Mouse (Mus musculus) right cerebral cortex, postnatal 25 days (tissue): ENCODE measurements at regions not wholly inside any gene's neighbourhood (a gene's known extent, or its start where the extent isn't known, plus 50 kb on each side); places are given as distances from the start of the nearest gene placed in this dataset.

Experiments
- DNase-seq: peaks from one replicate; pipeline ENCODE4 v3.0.0; 2022

GRCm38 (mm10) chr1:55807028-55807427, 401.3 kb downstream of the Plcl1 start:
- DNase-seq: no peak

DNA sequence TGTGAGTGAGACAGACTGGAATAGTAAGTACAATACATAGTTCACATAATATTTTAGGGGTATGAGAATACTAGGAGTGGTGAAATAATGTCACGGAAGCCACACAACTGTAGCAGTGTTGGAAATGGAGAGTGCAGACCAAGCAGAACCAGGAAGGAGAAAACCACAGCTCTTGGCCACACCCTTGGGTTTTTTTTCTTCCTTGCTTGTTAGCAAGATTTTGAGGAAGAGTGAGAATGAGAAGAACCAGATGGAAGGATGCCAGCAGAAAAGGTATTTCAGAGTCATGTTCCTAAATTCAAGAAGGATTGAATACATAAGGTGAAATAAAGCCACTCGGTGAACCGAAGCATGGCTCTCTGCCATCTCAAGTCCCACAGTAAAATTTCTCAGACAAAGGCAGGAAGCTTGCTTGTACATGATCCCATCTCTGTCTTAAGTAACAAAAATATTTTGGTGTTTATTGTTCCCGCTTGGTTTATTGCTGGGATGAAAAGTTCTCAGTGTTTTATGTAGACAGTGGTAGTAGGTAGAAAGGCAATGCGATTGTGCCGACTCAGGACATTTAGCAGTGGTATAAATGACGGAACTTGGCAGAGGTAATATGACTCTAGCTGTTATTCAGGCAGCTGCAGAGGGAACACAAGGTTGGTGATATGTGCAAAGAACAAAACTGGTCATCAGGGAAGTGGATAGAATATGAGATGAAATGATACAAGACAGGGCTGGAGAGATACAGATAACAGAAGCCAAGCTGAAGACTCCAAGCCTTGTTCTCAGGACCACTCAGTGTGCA, 403.2 kb downstream of the Plcl1 start:
- no peak for DNase-seq

GRCm38 (mm10) chr1:55812486-55812885, 406.8 kb downstream of the Plcl1 start:
- DNase-seq: no peak

DNA sequence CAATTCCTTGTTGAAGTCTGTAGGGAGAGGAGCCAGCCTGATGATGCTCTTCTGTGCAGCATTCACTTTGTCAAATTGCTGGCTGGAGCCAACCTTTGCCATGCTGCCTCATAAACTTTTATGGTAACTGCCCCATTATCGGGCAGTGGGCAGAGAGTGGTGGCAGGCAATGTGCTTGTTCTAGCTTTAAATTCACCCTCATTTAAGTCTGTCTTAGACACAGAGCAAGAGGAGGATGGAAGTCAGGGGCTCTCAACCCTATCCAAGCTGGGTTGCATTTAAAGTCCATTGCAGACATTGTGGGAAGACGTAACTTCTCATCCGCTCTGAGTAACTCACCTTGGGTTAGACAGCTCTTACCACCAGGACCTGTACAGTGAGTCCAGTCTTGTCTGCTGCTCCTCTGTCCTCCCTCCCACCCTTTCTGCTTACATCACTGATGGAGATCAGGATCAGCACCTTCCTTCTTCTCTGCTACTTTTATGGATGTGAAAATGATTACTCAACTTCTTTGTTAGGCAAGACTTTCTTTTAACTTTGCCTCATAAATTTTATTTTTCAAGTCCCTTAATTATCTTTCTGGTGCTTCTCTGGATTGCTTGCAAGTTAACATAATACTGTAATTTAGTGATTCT, 415.3 kb downstream of the Plcl1 start:
- no peak for DNase-seq

GRCm38 (mm10) chr1:55822599-55822998, 416.9 kb downstream of the Plcl1 start:
- no peak for DNase-seq

- DNase-seq: no peak
Observed at GRCm38 (mm10) chr1:55827191-55827590, 421.5 kb downstream of the Plcl1 start.

GRCm38 (mm10) chr1:55835281-55835680, 429.6 kb downstream of the Plcl1 start:
- DNase-seq: no peak

GRCm38 (mm10) chr1:55836750-55837149, 431.0 kb downstream of the Plcl1 start:
- DNase-seq: no peak

- no peak for DNase-seq
Observed at GRCm38 (mm10) chr1:55837366-55837765, 431.6 kb downstream of the Plcl1 start.

DNA sequence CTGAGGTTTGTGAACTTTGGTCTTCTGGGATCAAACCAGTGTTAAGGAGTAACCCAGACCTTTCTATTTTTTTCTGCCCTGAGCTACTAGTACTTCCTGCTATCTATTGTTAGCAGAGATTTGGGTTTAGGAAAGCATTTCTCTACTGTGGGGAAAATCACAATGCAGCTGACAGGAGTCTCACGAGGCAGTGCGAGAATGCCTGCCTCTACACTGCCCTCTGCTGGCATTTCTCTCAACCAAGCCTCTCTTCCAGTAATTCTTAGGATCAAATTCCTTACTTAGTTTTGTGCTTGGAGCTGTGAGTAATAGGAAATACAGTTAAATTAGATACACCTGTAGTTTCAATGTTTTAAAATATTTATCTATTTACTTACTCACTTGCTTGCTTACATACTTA, 432.4 kb downstream of the Plcl1 start:
- DNase-seq: peak; percentile 49

GRCm38 (mm10) chr1:55848806-55849205, 443.1 kb downstream of the Plcl1 start:
- no peak for DNase-seq

- DNase-seq: no peak
Observed at GRCm38 (mm10) chr1:55852354-55852753, 446.6 kb downstream of the Plcl1 start.

- no peak for DNase-seq
Observed at GRCm38 (mm10) chr1:55859113-55859512, 453.4 kb downstream of the Plcl1 start.

- no peak for DNase-seq
Observed at GRCm38 (mm10) chr1:55863113-55863512, 457.4 kb downstream of the Plcl1 start.

- no peak for DNase-seq
Observed at GRCm38 (mm10) chr1:55865274-55865673, 459.6 kb downstream of the Plcl1 start.

DNA sequence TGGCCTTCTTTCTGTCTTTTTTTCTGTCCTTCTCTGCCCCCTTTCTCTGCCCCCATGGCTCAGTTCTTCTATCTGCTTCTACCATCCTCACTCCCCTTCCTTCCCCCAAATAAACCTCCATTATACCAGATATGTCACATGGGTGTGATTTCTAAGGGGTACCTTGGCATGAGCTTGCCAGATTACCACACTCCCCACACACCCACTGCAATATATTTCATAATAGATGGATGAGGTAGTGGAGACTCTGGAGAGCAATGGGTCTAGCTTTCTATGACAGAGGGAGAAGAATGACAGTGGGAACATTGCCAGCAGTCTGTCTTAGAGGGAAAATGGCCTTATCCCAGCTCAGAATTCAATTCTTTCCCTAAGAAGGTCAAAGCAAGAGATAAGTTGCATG, 461.0 kb downstream of the Plcl1 start:
- DNase-seq: no peak

- DNase-seq: no peak
Observed at GRCm38 (mm10) chr1:55873583-55873982, 467.9 kb downstream of the Plcl1 start.

GRCm38 (mm10) chr1:55874143-55874867, 468.6 kb downstream of the Plcl1 start:
- DNase-seq: peak; percentile 56

- no peak for DNase-seq
Observed at GRCm38 (mm10) chr1:55874868-55875144, 469.1 kb downstream of the Plcl1 start.

GRCm38 (mm10) chr1:55884576-55884975, 478.9 kb downstream of the Plcl1 start:
- DNase-seq: no peak

DNA sequence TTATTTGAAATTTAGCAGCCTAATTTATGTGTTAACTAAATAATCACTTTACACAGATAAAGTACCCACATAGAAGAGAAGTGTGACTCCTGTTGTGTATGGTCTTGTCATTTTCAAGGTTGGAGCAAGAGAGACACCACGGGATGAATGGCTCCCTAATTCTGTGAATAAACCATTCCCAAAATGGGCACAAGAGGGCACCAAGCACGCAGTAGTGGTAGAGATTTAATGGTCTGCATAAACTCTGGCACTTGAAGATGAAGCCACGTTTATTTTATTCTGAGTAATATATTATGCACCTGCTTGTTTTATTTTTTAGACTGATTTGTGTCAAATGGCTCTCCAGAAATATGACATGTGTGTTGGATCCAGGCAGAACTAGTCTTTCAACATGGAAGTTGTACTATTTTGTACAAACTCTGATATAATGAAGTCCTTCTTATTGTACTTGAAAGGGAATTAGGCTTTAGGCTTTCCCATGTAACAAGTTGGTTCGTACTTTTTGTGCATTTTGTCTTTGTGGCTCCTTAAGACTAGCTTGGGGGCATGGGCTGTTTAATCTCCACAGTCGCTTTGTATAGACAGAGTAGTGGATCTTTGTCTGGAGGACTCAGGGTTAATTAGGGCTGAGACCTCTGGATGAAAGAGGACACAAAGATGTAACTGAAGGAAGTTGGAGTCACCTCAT, 480.8 kb downstream of the Plcl1 start:
- peak; percentile 53 for DNase-seq

DNA sequence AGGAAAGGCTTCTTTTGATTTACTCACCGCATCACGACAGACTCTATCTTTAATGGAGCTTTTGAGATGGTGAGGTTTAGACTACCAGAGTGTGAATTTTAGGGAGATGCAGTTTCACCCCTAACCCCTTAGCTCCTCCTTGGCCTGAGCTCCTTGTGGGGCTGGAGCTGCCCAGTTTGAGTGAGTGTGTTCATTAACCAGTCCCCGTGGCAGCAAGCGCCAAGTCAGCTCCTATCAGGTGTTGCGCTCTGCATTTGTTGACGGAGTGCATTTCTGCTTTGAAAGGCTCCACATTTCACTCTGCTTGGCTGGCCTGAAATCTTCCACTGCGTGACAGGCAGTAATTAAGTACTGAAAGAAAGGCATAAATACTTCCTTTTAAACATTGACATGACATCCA, 481.7 kb downstream of the Plcl1 start:
- no peak for DNase-seq

DNA sequence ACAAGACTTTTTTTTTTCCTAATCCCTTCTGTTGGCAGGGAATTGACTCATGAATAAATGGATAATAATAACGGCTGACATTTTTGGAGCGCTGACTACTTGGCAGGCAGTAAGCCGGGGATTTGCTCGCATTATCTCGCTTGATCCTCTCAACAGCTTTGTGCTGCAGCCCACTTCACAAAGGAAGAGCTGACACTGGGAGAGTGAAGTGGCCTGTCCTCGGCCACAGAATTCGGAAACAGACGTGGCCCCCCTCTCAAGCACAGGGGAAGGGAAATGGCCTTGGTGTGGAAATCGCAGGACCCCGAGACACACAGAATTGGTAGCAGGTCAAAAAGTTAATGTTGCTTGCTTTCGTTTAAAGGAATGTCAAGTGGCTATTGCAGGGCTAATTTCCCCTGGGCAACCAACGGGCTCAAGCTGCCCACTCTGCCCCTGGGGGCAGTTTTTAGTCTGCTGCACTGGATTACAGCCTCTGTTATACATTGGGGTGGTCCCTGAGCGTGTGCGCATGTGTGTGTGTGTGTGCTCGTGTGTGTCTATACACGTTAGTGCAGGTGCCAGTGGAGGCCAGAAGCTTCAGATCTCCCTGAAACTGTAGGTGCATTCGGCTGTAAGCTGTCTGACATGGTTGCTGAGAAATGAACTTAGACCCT, 483.1 kb downstream of the Plcl1 start:
- peak; percentile 41 for DNase-seq
